Mouse (Mus musculus): Measurements from ENCODE around the gene Srp54c. TPM values are rescaled to one million over a fixed set of nuclear protein-coding genes. Genes with fewer than 3 reads are reported as not detected.

Srp54c gene
- total RNA-seq, 1 experiment from 2014 or later, result 110 TPM

DNA sequence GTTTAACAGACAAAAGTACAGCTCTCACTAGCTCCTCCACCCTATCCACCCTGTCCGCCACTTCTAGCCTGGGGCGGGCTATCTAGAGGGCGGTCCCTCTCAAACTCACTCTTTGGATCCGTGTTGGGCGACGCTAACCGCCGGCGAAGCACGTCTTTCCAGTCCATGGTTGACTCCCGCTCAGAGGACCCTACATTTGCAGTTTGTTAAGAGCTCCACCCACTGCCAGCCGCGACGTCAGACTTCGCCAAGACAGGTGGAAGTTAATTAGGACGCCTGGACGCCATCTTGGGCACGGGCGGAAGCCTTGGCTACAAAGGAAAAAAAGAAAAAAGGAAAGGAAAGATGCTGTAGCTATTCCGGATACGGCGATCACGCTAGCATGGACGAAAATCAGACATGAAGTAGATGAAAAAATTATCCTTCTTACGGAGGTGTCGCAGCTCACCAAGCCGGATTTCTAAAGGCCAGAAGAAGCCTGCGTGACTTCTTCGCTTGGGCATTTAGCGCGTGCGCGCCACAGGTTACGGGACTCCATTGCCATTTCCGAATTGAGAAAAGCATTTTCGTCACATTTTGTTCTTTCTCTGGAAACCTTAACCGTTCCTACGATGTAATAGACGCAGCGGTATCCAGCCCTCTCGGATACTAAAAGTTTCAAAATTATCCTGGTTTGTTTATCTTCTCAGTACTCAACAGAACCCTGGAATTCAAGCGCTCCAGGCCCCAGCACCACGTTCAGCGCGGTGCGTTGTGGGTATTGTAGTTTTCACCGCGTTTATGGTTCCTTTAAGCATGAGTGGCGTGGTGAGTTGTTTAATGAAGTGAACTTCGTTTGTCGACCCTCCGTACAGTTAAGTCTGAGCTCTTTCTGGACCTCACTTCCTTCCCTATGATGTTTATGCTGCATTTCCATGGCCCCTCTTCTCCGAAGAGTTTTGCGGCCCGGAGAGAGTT, 72.8 kb downstream of the Srp54c start, which contains the start of gene Ppp2r3c:
Gene Ppp2r3c, minus strand, starts transcription at position 514 of the 957 bp plus-strand sequence.
- ATAC-seq (replicated peaks in 1 of 2; ENCODE audit: insufficient read depth in 1 of 2, low FRiP score in 2 of 2, low TSS enrichment in 1 of 2, low read depth in 1 of 2, poor library complexity in 2 of 2, severe bottlenecking in 2 of 2), result peak; percentile 94

GRCm38 (mm10) chr12:55306371-55306770, 76.4 kb downstream of the Srp54c start:
- ATAC-seq (replicated peaks in 1 of 2; ENCODE audit: insufficient read depth in 1 of 2, low FRiP score in 2 of 2, low TSS enrichment in 1 of 2, low read depth in 1 of 2, poor library complexity in 2 of 2, severe bottlenecking in 2 of 2), result no peak

- no peak for ATAC-seq (replicated peaks in 1 of 2; ENCODE audit: insufficient read depth in 1 of 2, low FRiP score in 2 of 2, low TSS enrichment in 1 of 2, low read depth in 1 of 2, poor library complexity in 2 of 2, severe bottlenecking in 2 of 2)
Observed at GRCm38 (mm10) chr12:55307566-55307965, 77.6 kb downstream of the Srp54c start.

DNA sequence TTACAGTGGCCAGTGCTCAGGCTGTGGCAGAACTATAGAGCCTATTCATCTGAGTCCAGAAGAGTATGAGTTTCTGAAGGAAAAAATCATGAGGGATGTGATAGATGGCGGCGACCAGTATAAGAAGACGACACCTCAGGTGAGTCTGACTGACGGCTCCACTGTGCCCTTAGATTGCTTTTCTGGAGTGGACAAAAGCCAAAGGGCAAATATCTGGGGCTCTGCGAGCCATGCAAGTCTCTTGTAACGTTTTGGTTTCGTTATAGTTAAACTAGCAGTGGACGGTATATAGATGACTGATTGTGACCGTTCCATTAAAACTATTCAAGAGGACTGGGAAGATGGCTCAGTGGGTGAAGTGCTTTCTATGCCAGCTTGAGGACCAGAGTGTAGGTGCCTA, 78.8 kb downstream of the Srp54c start:
- ATAC-seq (replicated peaks in 1 of 2; ENCODE audit: insufficient read depth in 1 of 2, low FRiP score in 2 of 2, low TSS enrichment in 1 of 2, low read depth in 1 of 2, poor library complexity in 2 of 2, severe bottlenecking in 2 of 2), result no peak

DNA sequence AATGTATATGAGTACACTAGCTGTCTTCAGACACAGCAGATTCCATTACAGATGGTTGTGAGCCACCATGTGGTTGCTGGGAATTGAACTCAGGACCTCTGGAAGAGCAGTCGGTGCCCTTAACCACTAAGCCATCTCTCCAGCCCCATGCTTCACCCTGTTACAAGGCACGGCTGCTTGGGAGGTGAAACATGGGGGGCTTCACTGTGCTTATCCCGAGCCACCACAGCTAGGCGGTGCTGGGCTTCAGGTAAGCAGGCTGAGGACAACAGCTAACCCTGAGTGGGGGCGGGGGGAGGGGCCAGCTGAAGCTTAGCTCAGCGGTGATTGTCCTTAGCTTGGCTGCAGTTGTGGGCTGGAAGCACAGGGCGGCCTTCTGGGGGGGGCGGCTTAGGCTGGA, 79.5 kb downstream of the Srp54c start:
- no peak for ATAC-seq (replicated peaks in 1 of 2; ENCODE audit: insufficient read depth in 1 of 2, low FRiP score in 2 of 2, low TSS enrichment in 1 of 2, low read depth in 1 of 2, poor library complexity in 2 of 2, severe bottlenecking in 2 of 2)

GRCm38 (mm10) chr12:55311841-55312240, 81.9 kb downstream of the Srp54c start:
- ATAC-seq (replicated peaks in 1 of 2; ENCODE audit: insufficient read depth in 1 of 2, low FRiP score in 2 of 2, low TSS enrichment in 1 of 2, low read depth in 1 of 2, poor library complexity in 2 of 2, severe bottlenecking in 2 of 2), result no peak

Other genes starting within 250 kb of the Srp54c start
- not detected in 2 replicates for gene Gm20403, start 243.6 kb upstream of the Srp54c start, total RNA-seq (2017)
- gene Baz1a, start 215.8 kb upstream of the Srp54c start, total RNA-seq (2017), result 66.6 and 74.0 TPM in 2 replicates
- gene 2700097O09Rik, start 150.1 kb upstream of the Srp54c start, total RNA-seq (2017), result 7.3 and 9.9 TPM in 2 replicates
- gene Srp54a, start 149.9 kb upstream of the Srp54c start, total RNA-seq (2017), result 131 and 262 TPM in 2 replicates
- 14.3 and 21.1 TPM in 2 replicates for gene Fam177a, start 105.7 kb upstream of the Srp54c start, total RNA-seq (2017)
- gene Srp54b, start 75.1 kb upstream of the Srp54c start, total RNA-seq (2017), result 35.8 and 71.0 TPM in 2 replicates
- 3.0 TPM in 1 of 2 replicates, not detected in the other for gene 1700047I17Rik2, start 30.6 kb upstream of the Srp54c start, total RNA-seq (2017)
- gene 1110008L16Rik, start 69.4 kb downstream of the Srp54c start, total RNA-seq (2017), result 25.1 and 29.5 TPM in 2 replicates
- 26.2 and 30.3 TPM in 2 replicates for gene Ppp2r3c, start 72.8 kb downstream of the Srp54c start, total RNA-seq (2017)
- gene Psma6, start 154.1 kb downstream of the Srp54c start, total RNA-seq (2017), result 263 and 280 TPM in 2 replicates

Data from hematopoietic stem cell, adult 5-6 weeks (primary cell).